Mouse (Mus musculus) bone marrow macrophage, adult 2 months (primary cell): ENCODE results near the gene Cfap43.

ENCODE experiments used
- CTCF ChIP-seq: IDR thresholded peaks from 2 replicates; pipeline ENCODE4 v1.5.1; 2012; ENCODE audit warnings: low read depth, mild to moderate bottlenecking, low read length, moderate library complexity
- POLR2A ChIP-seq: IDR thresholded peaks from 2 replicates; pipeline ENCODE4 v1.6.1; 2012; ENCODE audit warnings: mild to moderate bottlenecking, low read depth, low read length, borderline replicate concordance

DNA sequence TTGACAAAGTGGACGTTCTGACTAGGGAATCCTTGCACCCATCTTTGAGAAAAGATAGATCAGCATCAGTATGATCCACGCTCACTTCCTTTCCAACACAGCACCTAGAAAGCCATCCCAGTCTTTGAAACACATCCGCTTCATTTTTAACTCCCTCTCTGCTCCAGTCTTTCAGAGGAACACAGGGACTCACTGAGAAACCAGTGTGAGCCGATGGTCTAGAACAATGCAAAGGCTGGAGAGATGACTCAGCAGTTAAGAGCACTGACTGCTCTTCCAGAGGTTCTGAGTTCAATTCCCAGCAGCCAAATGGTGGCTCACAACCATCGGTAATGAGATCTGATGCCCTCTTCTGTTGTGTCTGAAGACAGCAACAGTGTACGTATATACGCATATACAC, 83.3 kb downstream of the Cfap43 start:
- TF ChIP-seq CTCF (no peak), POLR2A (no peak)
